8 mouse cellular contexts compared by ENCODE assay signal in the genomic region with DNA sequence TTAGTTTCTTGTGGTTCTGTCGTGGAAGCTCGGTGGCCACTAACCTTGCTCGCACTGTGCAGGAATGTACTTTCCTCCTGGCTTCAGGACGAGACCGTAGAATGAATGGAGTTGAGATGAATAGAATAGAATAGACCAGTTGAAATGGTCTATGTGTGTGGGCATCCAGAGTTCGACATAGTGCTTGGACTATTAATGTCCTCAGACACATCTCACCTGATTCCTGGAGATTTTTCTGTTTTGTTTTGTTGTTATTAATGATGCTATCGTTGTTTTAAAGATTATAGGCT. TPM values are rescaled to one million over a fixed set of nuclear protein-coding genes. Genes with fewer than 3 reads are reported as not detected.
DNase-seq lines count a peak whose midpoint lies in the region; ATAC-seq and TF ChIP-seq lines count a peak whose summit lies in the region.

No protein-coding gene starts in this region.

- peak overlapping the region; percentile 81 for H3K4me2 ChIP-seq in liver, embryonic 11.5 days

- H3K36me3 ChIP-seq in thymus, adult 2 months (ENCODE audit: control insufficient read depth, insufficient read depth, low read length) = no peaks in the 10 kb centered on the region
- peaks cover 2% of the 10 kb centered on the region; the same call in 1 of the 2 replicates for H3K36me3 ChIP-seq in liver, embryonic 11.5 days (ENCODE audit: control insufficient read depth, insufficient read depth, low read length)

- ATAC-seq in frontal cortex, adult (ENCODE audit: low TSS enrichment) = peak; percentile 11; the same call in 1 of the 2 replicates
- no peak for ATAC-seq in liver, embryonic 11.5 days (replicated peaks; ENCODE audit: low FRiP score)
- ATAC-seq in inflammation-experienced regulatory T-cells, adult 6 months = no peak
- ATAC-seq in activated CD4-positive, CD25-positive, alpha-beta regulatory T cell, adult 4 months = no peak

- no peak for TF ChIP-seq CTCF in thymus, adult 2 months (IDR thresholded peaks at IDR 0.05; ENCODE audit: borderline replicate concordance, control insufficient read depth, extremely low read depth, insufficient read depth, low read length, poor library complexity)

- H3K27me3 ChIP-seq in thymus, adult 2 months (ENCODE audit: control insufficient read depth, insufficient read depth, low read length) = no peaks in the 10 kb centered on the region
- no peaks in the 10 kb centered on the region for H3K27me3 ChIP-seq in liver, embryonic 11.5 days (replicated peaks; ENCODE audit: control insufficient read depth, insufficient read depth, low read length)

- TF ChIP-seq POLR2A in thymus, adult 2 months (IDR thresholded peaks at IDR 0.05; ENCODE audit: control insufficient read depth, extremely low read depth, insufficient read depth, low read length, poor library complexity) = no peak

- H3K4me1 ChIP-seq in thymus, adult 2 months (replicated peaks; ENCODE audit: control insufficient read depth, insufficient read depth, low read length) = peaks cover 8% of the 10 kb centered on the region
- peaks cover 8% of the 10 kb centered on the region; the same call in 1 of the 2 replicates for H3K4me1 ChIP-seq in liver, embryonic 11.5 days (replicated peaks; ENCODE audit: control insufficient read depth, insufficient read depth, low read length)

- H3K4me3 ChIP-seq in thymus, adult 2 months (ENCODE audit: control insufficient read depth, insufficient read depth, low read length) = peak overlapping the region; percentile 99
- H3K4me3 ChIP-seq in liver, embryonic 11.5 days (ENCODE audit: low read depth, low read length) = peak overlapping the region; percentile 92

- 8% methylated on average over 7 of the region's 7 CpGs for WGBS in thymus, adult 2 months
- 13% methylated on average over 7 of the region's 7 CpGs for WGBS in liver, embryonic 11.5 days

- H3K9me3 ChIP-seq in liver, embryonic 11.5 days (ENCODE audit: control insufficient read depth, low read length) = no peaks in the 10 kb centered on the region

- no peak overlapping the region for H3K27ac ChIP-seq in thymus, adult 2 months (ENCODE audit: control insufficient read depth, insufficient read depth, low read length)
- H3K27ac ChIP-seq in liver, embryonic 11.5 days (ENCODE audit: low read depth, low read length) = no peak overlapping the region; the same call in 1 of the 2 replicates

- H3K9ac ChIP-seq in liver, embryonic 11.5 days (ENCODE audit: low read depth, low read length) = peak overlapping the region; percentile 96

- DNase-seq in frontal cortex, postnatal 36 days (ENCODE audit: low spot score in 2 of 2) = no peak
- DNase-seq in thymus, adult 2 months = no peak
- no peak for DNase-seq in thymus, postnatal 25 days
- DNase-seq in liver, embryonic 11.5 days (ENCODE audit: low spot score) = no peak
- DNase-seq in ovary, postnatal 14 days (ENCODE audit: low spot score) = no peak

RNA-seq across cellular contexts. Expression of a gene that starts 0.8 kb away (rescaled TPM):
- 13.4 and 13.7 TPM in 2 replicates for polyA plus RNA-seq in thymus, adult 2 months (2012; rRNA removed)
- polyA plus RNA-seq in liver, embryonic 11.5 days (2014; fragmentation: Nextera tagmentation; extraction: Ambion mirVana) = 26.2 and 28.4 TPM in 2 replicates
- 10 to 100 TPM; 40.1 to 59.9 (median 53.6) TPM for polyA plus RNA-seq in inflammation-experienced regulatory T-cells, adult 6 months (2017; shearing (Covaris generic))
- polyA plus RNA-seq in activated CD4-positive, CD25-positive, alpha-beta regulatory T cell, adult 4 months (2017; shearing (Covaris generic)) = 10 to 100 TPM; 38.1 to 52.1 TPM

RNA-seq across cellular contexts. Expression of a gene that starts 26.9 kb away (rescaled TPM):
- 4.5 and 5.2 TPM in 2 replicates for polyA plus RNA-seq in thymus, adult 2 months (2012; rRNA removed)
- 1.8 and 3.1 TPM in 2 replicates for polyA plus RNA-seq in liver, embryonic 11.5 days (2014; fragmentation: Nextera tagmentation; extraction: Ambion mirVana)
- 10 to 100 TPM in 2 of 3 experiments, 1 to 10 TPM in 1; 7.4 to 15.4 (median 10.7) TPM for polyA plus RNA-seq in inflammation-experienced regulatory T-cells, adult 6 months (2017; shearing (Covaris generic))
- polyA plus RNA-seq in activated CD4-positive, CD25-positive, alpha-beta regulatory T cell, adult 4 months (2017; shearing (Covaris generic)) = 1 to 10 TPM; 6.3 to 9.7 TPM

RNA-seq across cellular contexts. Expression of a gene that starts 51.4 kb away (rescaled TPM):
- 9.4 and 10.2 TPM in 2 replicates for polyA plus RNA-seq in thymus, adult 2 months (2012; rRNA removed)
- 7.7 and 9.3 TPM in 2 replicates for polyA plus RNA-seq in liver, embryonic 11.5 days (2014; fragmentation: Nextera tagmentation; extraction: Ambion mirVana)
- 10 to 100 TPM; 13.4 to 19.2 (median 18.9) TPM for polyA plus RNA-seq in inflammation-experienced regulatory T-cells, adult 6 months (2017; shearing (Covaris generic))
- polyA plus RNA-seq in activated CD4-positive, CD25-positive, alpha-beta regulatory T cell, adult 4 months (2017; shearing (Covaris generic)) = 10 to 100 TPM; 13.3 to 13.9 TPM

RNA-seq across cellular contexts. Expression of a gene that starts 52.0 kb away (rescaled TPM):
- polyA plus RNA-seq in thymus, adult 2 months (2012; rRNA removed) = 8.9 and 9.7 TPM in 2 replicates
- polyA plus RNA-seq in liver, embryonic 11.5 days (2014; fragmentation: Nextera tagmentation; extraction: Ambion mirVana) = 12.7 and 13.0 TPM in 2 replicates
- polyA plus RNA-seq in inflammation-experienced regulatory T-cells, adult 6 months (2017; shearing (Covaris generic)) = 10 to 100 TPM; 26.7 to 39.1 (median 32.6) TPM
- 10 to 100 TPM; 22.0 to 24.1 TPM for polyA plus RNA-seq in activated CD4-positive, CD25-positive, alpha-beta regulatory T cell, adult 4 months (2017; shearing (Covaris generic))
